Mouse (Mus musculus) embryonic facial prominence, embryonic 11.5 days (tissue): ENCODE results near the gene Ttc23l. TPM values are rescaled to one million over a fixed set of nuclear protein-coding genes. Genes with fewer than 3 reads are reported as not detected.

Experiments
- ATAC-seq: fragments of 200-750 bp; cut with Nextera tagmentation; replicated peaks from 2 replicates; pipeline ENCODE4 v1.8.0; 2017; ENCODE audit warnings: low read depth; ENCODE audit not compliant: insufficient number of reproducible peaks, low FRiP score, low TSS enrichment
- DNase-seq: peaks from one replicate; pipeline ENCODE4 v3.0.0-alpha.2; 2015; ENCODE audit warnings: low spot score
- H3K27ac ChIP-seq: fragments of 300-500 bp; sonication (generic); replicated peaks from 2 replicates; pipeline ENCODE4 v1.5.1; 2014; ENCODE audit warnings: mild to moderate bottlenecking, low read depth, low read length, control low read depth
- H3K27me3 ChIP-seq: fragments of 300-500 bp; sonication (generic); 2 replicates; pipeline ENCODE4 v1.6.1; 2014; ENCODE audit warnings: mild to moderate bottlenecking, low read length, moderate library complexity, mixed read lengths; ENCODE audit not compliant: control insufficient read depth, insufficient read depth
- H3K36me3 ChIP-seq: fragments of 300-500 bp; sonication (generic); replicated peaks from 2 replicates; pipeline ENCODE4 v1.6.1; 2014; ENCODE audit warnings: low read depth, mild to moderate bottlenecking, low read length, moderate library complexity, mixed read lengths; ENCODE audit not compliant: control insufficient read depth, insufficient read depth
- H3K4me1 ChIP-seq: fragments of 300-500 bp; sonication (generic); 2 replicates; pipeline ENCODE4 v1.6.1; 2014; ENCODE audit warnings: low read length, mixed read lengths; ENCODE audit not compliant: control insufficient read depth, insufficient read depth
- H3K4me2 ChIP-seq: fragments of 300-500 bp; sonication (generic); 2 replicates; pipeline ENCODE4 v1.6.1; 2014; ENCODE audit warnings: low read depth, mild to moderate bottlenecking, control low read depth, low read length, moderate library complexity
- H3K4me3 ChIP-seq: fragments of 300-500 bp; sonication (generic); 2 replicates; pipeline ENCODE4 v1.5.1; 2014; ENCODE audit warnings: low read depth, low read length, control low read depth
- H3K9ac ChIP-seq: fragments of 300-500 bp; sonication (generic); replicated peaks from 2 replicates; pipeline ENCODE4 v1.6.1; 2014; ENCODE audit warnings: mild to moderate bottlenecking, control low read depth, low read length
- H3K9me3 ChIP-seq: fragments of 300-500 bp; sonication (generic); replicated peaks from 2 replicates; pipeline ENCODE4 v1.6.1; 2016; ENCODE audit warnings: mild to moderate bottlenecking, low read length, inconsistent platforms, mixed read lengths; ENCODE audit not compliant: control insufficient read depth
- WGBS: fragments of 180-500 bp; shearing (Covaris S2); extraction: QIAGEN DNeasy Blood & Tissue Kit; methylation state at CpG from one replicate; pipeline ENCODE4 v1.1.7; 2014; 5-methylcytosine and 5-hydroxymethylcytosine counted together
- polyA plus RNA-seq: library from polyadenylated mRNA; unstranded; fragments of >200 nt; fragmentation: Nextera tagmentation; extraction: Ambion mirVana; gene quantifications from 2 replicates; pipeline ENCODE4 v1.2.1, GENCODE M21; 2014

The Ttc23l gene
- polyA plus RNA-seq, 1 experiment from 2014 or later, result not detected

GRCm38 (mm10) chr15:10584359-10585187 is 26.1 kb upstream of the Ttc23l start:
- Histone ChIP-seq H3K27me3 (no peaks in the 10 kb centered on the region), H3K27ac (no peak overlapping the region), H3K4me3 (no peak overlapping the region), H3K9me3 (no peaks in the 10 kb centered on the region), H3K36me3 (peaks cover 6% of the 10 kb centered on the region), H3K9ac (no peak overlapping the region), H3K4me1 (no peaks in the 10 kb centered on the region), H3K4me2 (no peak overlapping the region)
- 86% methylated on average over 10 of the region's 10 CpGs for WGBS
- ATAC-seq, result no peak
- DNase-seq, result no peak

GRCm38 (mm10) chr15:10583408-10583807 is 24.9 kb upstream of the Ttc23l start:
- Histone ChIP-seq H3K27me3 (no peaks in the 10 kb centered on the region), H3K36me3 (peaks cover 4% of the 10 kb centered on the region; the same call in 1 of the 2 replicates), H3K4me3 (no peak overlapping the region), H3K9me3 (no peaks in the 10 kb centered on the region), H3K4me1 (no peaks in the 10 kb centered on the region), H3K27ac (no peak overlapping the region), H3K4me2 (no peak overlapping the region), H3K9ac (no peak overlapping the region)
- ATAC-seq (peak; percentile 76; the same call in 1 of the 2 replicates), DNase-seq (peak; percentile 83)
- WGBS, result 42% methylated on average over 8 of the region's 8 CpGs

- Histone ChIP-seq H3K4me1 (no peaks in the 10 kb centered on the region), H3K4me3 (no peak overlapping the region), H3K9ac (no peak overlapping the region), H3K27ac (no peak overlapping the region), H3K27me3 (no peaks in the 10 kb centered on the region), H3K36me3 (peaks cover 7% of the 10 kb centered on the region), H3K4me2 (no peak overlapping the region), H3K9me3 (no peaks in the 10 kb centered on the region)
- ATAC-seq (no peak), DNase-seq (no peak)
- 90% methylated on average over 3 of the region's 3 CpGs for WGBS
Measured at GRCm38 (mm10) chr15:10579159-10579558, 20.7 kb upstream of the Ttc23l start.

- no peak overlapping the region for H3K4me2 ChIP-seq
- peaks cover 14% of the 10 kb centered on the region for H3K36me3 ChIP-seq
- H3K9me3 ChIP-seq, result no peaks in the 10 kb centered on the region
- DNase-seq (no peak), ATAC-seq (no peak)
- no peak overlapping the region for H3K4me3 ChIP-seq
- WGBS, result 87% methylated on average over 7 of the region's 7 CpGs
- H3K27me3 ChIP-seq, result no peaks in the 10 kb centered on the region
- H3K27ac ChIP-seq, result no peak overlapping the region
- no peak overlapping the region for H3K9ac ChIP-seq
- no peaks in the 10 kb centered on the region for H3K4me1 ChIP-seq
Measured at GRCm38 (mm10) chr15:10566486-10566885, 8.0 kb upstream of the Ttc23l start.

DNA sequence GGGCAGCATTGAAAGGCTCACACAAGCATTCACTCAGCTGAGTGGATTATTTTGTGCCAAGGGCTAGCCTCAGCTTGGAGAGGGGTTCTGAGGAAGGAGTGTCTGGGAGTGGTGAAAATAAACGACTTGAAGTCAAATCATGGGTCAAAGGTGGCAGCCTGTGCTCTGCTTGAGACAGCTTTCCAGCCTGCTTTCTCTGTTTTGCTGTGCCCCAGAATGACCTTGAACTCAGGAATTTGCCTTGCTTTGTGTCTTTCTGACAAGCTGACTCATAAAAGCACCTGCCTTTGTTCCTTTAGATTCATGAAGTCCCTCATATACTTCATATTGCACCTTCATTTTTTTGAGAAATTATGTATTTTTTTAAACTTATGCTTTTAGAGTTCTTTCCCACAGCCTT is 5.7 kb upstream of the Ttc23l start:
- 25% methylated on average over 1 of the region's 1 CpGs for WGBS
- no peak for ATAC-seq

GRCm38 (mm10) chr15:10562281-10562680 is 3.8 kb upstream of the Ttc23l start:
- no peaks in the 10 kb centered on the region for H3K4me1 ChIP-seq
- H3K4me3 ChIP-seq, result no peak overlapping the region
- no peaks in the 10 kb centered on the region for H3K27me3 ChIP-seq
- H3K36me3 ChIP-seq, result peaks cover 2% of the 10 kb centered on the region
- no peak for DNase-seq
- H3K27ac ChIP-seq, result no peak overlapping the region
- no peak for ATAC-seq
- no peak overlapping the region for H3K4me2 ChIP-seq
- H3K9ac ChIP-seq, result no peak overlapping the region
- H3K9me3 ChIP-seq, result no peaks in the 10 kb centered on the region

More for the DNA sequence above, 5.7 kb upstream of the Ttc23l start:
- DNase-seq, result no peak
- Histone ChIP-seq H3K9me3 (no peaks in the 10 kb centered on the region), H3K4me2 (no peak overlapping the region), H3K27ac (no peak overlapping the region), H3K9ac (no peak overlapping the region), H3K4me3 (no peak overlapping the region), H3K36me3 (peaks cover 7% of the 10 kb centered on the region), H3K4me1 (no peaks in the 10 kb centered on the region), H3K27me3 (no peaks in the 10 kb centered on the region)

DNA sequence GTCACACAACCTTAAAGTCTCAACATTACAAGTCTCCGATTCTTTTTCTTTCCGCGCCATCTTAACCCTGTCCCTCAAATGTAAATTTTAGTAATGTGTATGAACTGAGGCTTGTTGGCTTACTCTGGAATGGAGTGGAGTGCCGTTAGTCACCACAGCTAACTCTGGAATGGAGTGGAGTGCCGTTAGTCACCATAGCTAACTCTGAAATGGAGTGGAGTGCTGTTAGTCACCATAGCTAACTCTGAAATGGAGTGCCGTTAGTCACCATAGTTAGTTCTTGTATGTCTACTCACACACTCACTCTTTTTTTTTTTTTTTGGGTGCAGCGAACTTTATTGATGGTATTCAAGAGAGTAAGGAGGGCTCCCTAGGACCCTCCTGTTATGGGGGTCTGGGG is 1.5 kb upstream of the Ttc23l start:
- no peaks in the 10 kb centered on the region for H3K36me3 ChIP-seq
- H3K9me3 ChIP-seq, result no peaks in the 10 kb centered on the region
- no peak overlapping the region for H3K4me2 ChIP-seq
- H3K27me3 ChIP-seq, result no peaks in the 10 kb centered on the region
- H3K4me3 ChIP-seq, result no peak overlapping the region
- no peak overlapping the region for H3K9ac ChIP-seq
- H3K27ac ChIP-seq, result no peak overlapping the region
- DNase-seq (no peak), ATAC-seq (no peak)
- 92% methylated on average over 7 of the region's 7 CpGs for WGBS
- no peaks in the 10 kb centered on the region for H3K4me1 ChIP-seq

- ATAC-seq, result no peak
- no peaks in the 10 kb centered on the region for H3K27me3 ChIP-seq
- no peaks in the 10 kb centered on the region for H3K4me1 ChIP-seq
- no peaks in the 10 kb centered on the region for H3K36me3 ChIP-seq
- no peak overlapping the region for H3K4me3 ChIP-seq
- H3K9ac ChIP-seq, result no peak overlapping the region
- H3K9me3 ChIP-seq, result no peaks in the 10 kb centered on the region
- DNase-seq, result no peak
- H3K4me2 ChIP-seq, result no peak overlapping the region
- H3K27ac ChIP-seq, result no peak overlapping the region
Measured at GRCm38 (mm10) chr15:10554336-10554735, 4.1 kb downstream of the Ttc23l start.
